Mouse (Mus musculus): ENCODE data around the gene Sv2c.

DNA sequence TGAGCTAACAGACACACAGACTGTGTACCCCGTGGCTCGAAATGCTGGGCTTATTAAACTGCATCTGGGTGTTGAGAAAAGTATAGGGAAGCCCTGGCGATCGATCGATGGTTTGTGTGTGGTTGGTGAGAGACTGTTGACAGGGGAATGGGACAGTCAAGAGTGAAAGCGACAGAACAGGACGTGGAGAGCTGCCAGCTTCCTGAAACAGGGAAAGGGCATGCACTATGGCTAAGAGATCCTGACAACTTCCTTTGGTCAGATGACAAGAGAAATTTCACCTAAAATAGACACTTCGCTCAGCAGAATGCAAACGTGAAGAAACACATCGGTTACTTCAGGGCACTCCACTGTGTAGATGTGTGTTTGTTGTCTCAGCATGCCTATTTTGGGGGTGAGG, 175.2 kb downstream of the Sv2c start:
- TF ChIP-seq POLR2A (IDR thresholded peaks at IDR 0.05; ENCODE audit: borderline replicate concordance, insufficient read depth, low read length) (no peak), CTCF (IDR thresholded peaks at IDR 0.05; ENCODE audit: borderline replicate concordance, insufficient read depth, low read depth, low read length) (no peak)

Measured in cerebellum, adult 2 months (tissue).